In genomic region chr2:73560445-73560844, GRCm38 (mm10) we compare ENCODE assay signal across 8 mouse cellular contexts. TPM values are rescaled to one million over a fixed set of nuclear protein-coding genes. Genes with fewer than 3 reads are reported as not detected.
A peak's percentile ranks its signal among the peaks of the same experiment; 100 is the strongest.
DNase-seq lines count a peak whose midpoint lies in the region; ATAC-seq and TF ChIP-seq lines count a peak whose summit lies in the region.
"Had no signal": no experiment of that assay in that cellular context is flagged by ENCODE, and none has a peak within 500 bp of the region (broad histone marks: within the 10 kb centered on the region; RNA-seq: fewer than 3 reads in every experiment).

No protein-coding gene starts in this region.

- no peaks in the 10 kb centered on the region for H3K36me3 ChIP-seq in testis, adult 2 months (ENCODE audit: control insufficient read depth, insufficient read depth, low read length)
- H3K36me3 ChIP-seq in hindbrain, embryonic 11.5 days (ENCODE audit: control insufficient read depth, insufficient read depth, low read length): no peaks in the 10 kb centered on the region

- H3K27ac ChIP-seq in testis, adult 2 months (ENCODE audit: control insufficient read depth, insufficient read depth, low read depth, low read length): no peak overlapping the region
- H3K27ac ChIP-seq in hindbrain, embryonic 11.5 days (ENCODE audit: low read depth, low read length): no peak overlapping the region

- H3K4me2 ChIP-seq in hindbrain, embryonic 11.5 days (replicated peaks; ENCODE audit: low read depth, low read length): peak overlapping the region; percentile 63

- H3K9ac ChIP-seq in hindbrain, embryonic 11.5 days (ENCODE audit: low read depth, low read length): no peak overlapping the region

- H3K4me3 ChIP-seq in testis, adult 2 months (ENCODE audit: control insufficient read depth, low read depth, low read length): peak overlapping the region; percentile 91
- peak overlapping the region; percentile 38 for H3K4me3 ChIP-seq in hindbrain, embryonic 11.5 days (ENCODE audit: low read depth, low read length)

- no peak for TF ChIP-seq POLR2A in testis, adult 2 months (IDR thresholded peaks at IDR 0.05; ENCODE audit: control insufficient read depth, low read depth, low read length)

- WGBS in hindbrain, embryonic 11.5 days: 40% methylated on average over 7 of the region's 7 CpGs

- no peak for DNase-seq in testis, postnatal 14 days (ENCODE audit: low spot score)
- no peak for DNase-seq in hindbrain, embryonic 11.5 days (ENCODE audit: low spot score)
- peak; percentile 35 for DNase-seq in lung, postnatal 10 days
- DNase-seq in layer of hippocampus, postnatal 14 days (ENCODE audit: low spot score in 2 of 2): no peak
- DNase-seq in spleen, postnatal 36 days (ENCODE audit: low spot score in 2 of 2): no peak
- DNase-seq: cerebellum, postnatal 14 days had no signal

- ATAC-seq in hindbrain, embryonic 11.5 days (ENCODE audit: low FRiP score): no peak
- no peak for ATAC-seq in megakaryocyte-erythroid progenitor cell, adult 5-6 weeks (replicated peaks; ENCODE audit: low FRiP score, low TSS enrichment, poor library complexity, severe bottlenecking)

- no peaks in the 10 kb centered on the region for H3K9me3 ChIP-seq in hindbrain, embryonic 11.5 days (ENCODE audit: control insufficient read depth, low read length)

- no peaks in the 10 kb centered on the region for H3K27me3 ChIP-seq in testis, adult 2 months (ENCODE audit: control insufficient read depth, insufficient read depth, low read length)
- no peaks in the 10 kb centered on the region for H3K27me3 ChIP-seq in hindbrain, embryonic 11.5 days (ENCODE audit: control insufficient read depth, insufficient read depth, low read length)

- H3K4me1 ChIP-seq in testis, adult 2 months (ENCODE audit: control insufficient read depth, insufficient read depth, low read length): peaks cover 5% of the 10 kb centered on the region
- H3K4me1 ChIP-seq in hindbrain, embryonic 11.5 days (replicated peaks; ENCODE audit: control insufficient read depth, insufficient read depth, low read length): no peaks in the 10 kb centered on the region

- TF ChIP-seq CTCF in testis, adult 2 months (IDR thresholded peaks at IDR 0.05; ENCODE audit: control insufficient read depth, insufficient read depth, insufficient replicate concordance, low read depth, low read length): no peak

RNA-seq across cellular contexts. Expression of gene Chrna1, which starts 19.7 kb away (rescaled TPM):
- polyA plus RNA-seq in testis, adult 2 months (2012; rRNA removed): 0.12 and 0.13 TPM in 2 replicates
- 0.51 and 0.98 TPM in 2 replicates for polyA plus RNA-seq in hindbrain, embryonic 11.5 days (2014; fragmentation: Nextera tagmentation; extraction: Ambion mirVana)
- total RNA-seq in layer of hippocampus, postnatal 14 days (2021): under 1 TPM; 0.16 to 0.33 TPM
- 0.28 TPM in 1 of 2 replicates, not detected in the other for total RNA-seq in megakaryocyte-erythroid progenitor cell, adult 5-6 weeks (2014; fragmentation: Nextera tagmentation)
- total RNA-seq in megakaryocyte-erythroid progenitor cell, adult 5-6 weeks (2017): not detected in 2 replicates

RNA-seq across cellular contexts. Expression of gene Wipf1, which starts 30.9 kb away (rescaled TPM):
- polyA plus RNA-seq in testis, adult 2 months (2012; rRNA removed): 0.40 and 0.51 TPM in 2 replicates
- 9.2 and 9.7 TPM in 2 replicates for polyA plus RNA-seq in hindbrain, embryonic 11.5 days (2014; fragmentation: Nextera tagmentation; extraction: Ambion mirVana)
- total RNA-seq in layer of hippocampus, postnatal 14 days (2021): 10 to 100 TPM; 12.0 to 12.8 TPM
- 7.7 and 14.0 TPM in 2 replicates for total RNA-seq in megakaryocyte-erythroid progenitor cell, adult 5-6 weeks (2014; fragmentation: Nextera tagmentation)
- total RNA-seq in megakaryocyte-erythroid progenitor cell, adult 5-6 weeks (2017): 3.9 and 9.6 TPM in 2 replicates
